In the genomic region with DNA sequence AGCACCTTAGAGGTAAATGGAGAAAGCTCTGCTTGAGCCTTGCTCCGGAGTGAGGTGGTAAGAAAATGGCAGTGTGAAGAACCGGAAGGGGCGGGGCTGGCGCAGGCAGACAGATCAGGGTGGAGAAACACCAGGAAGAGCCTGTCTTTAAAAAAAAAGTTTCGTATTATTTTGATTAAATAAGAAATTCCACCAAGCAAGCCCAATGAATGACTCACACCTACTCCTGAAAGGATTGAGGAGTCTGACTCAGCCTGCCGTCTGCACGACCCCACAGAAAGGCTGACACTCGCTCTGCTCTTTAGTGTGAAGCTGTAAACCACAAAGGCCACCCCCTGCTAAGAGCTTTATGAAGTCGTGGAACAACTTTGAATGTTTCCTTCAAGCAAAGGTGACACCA, we compare ENCODE assay signal across 14 mouse cellular contexts. TPM values are rescaled to one million over a fixed set of nuclear protein-coding genes. Genes with fewer than 3 reads are reported as not detected.
DNase-seq lines count a peak whose midpoint lies in the region; ATAC-seq and TF ChIP-seq lines count a peak whose summit lies in the region.
"Had no signal": no experiment of that assay in that cellular context is flagged by ENCODE, and none has a peak within 500 bp of the region (broad histone marks: within the 10 kb centered on the region; RNA-seq: fewer than 3 reads in every experiment).

No protein-coding gene starts in this region.

- no peaks in the 10 kb centered on the region for H3K9me3 ChIP-seq in embryonic facial prominence, embryonic 14.5 days (ENCODE audit: control insufficient read depth, low read length)
- no peaks in the 10 kb centered on the region for H3K9me3 ChIP-seq in embryonic facial prominence, embryonic 10.5 days
- H3K9me3 ChIP-seq in stomach, embryonic 15.5 days = no peaks in the 10 kb centered on the region
- H3K9me3 ChIP-seq: limb, embryonic 15.5 days had no signal

- no peaks in the 10 kb centered on the region for H3K4me1 ChIP-seq in embryonic facial prominence, embryonic 14.5 days (ENCODE audit: control insufficient read depth, insufficient read depth, low read length)
- peaks cover 15% of the 10 kb centered on the region for H3K4me1 ChIP-seq in embryonic facial prominence, embryonic 10.5 days
- peaks cover 4% of the 10 kb centered on the region for H3K4me1 ChIP-seq in testis, adult 2 months (ENCODE audit: control insufficient read depth, insufficient read depth, low read length)
- no peaks in the 10 kb centered on the region for H3K4me1 ChIP-seq in stomach, embryonic 15.5 days
- H3K4me1 ChIP-seq in lung, adult 2 months (ENCODE audit: control insufficient read depth, insufficient read depth, low read length) = peaks cover 10% of the 10 kb centered on the region
- H3K4me1 ChIP-seq: limb, embryonic 15.5 days had no signal

- H3K36me3 ChIP-seq in embryonic facial prominence, embryonic 14.5 days (ENCODE audit: control insufficient read depth, insufficient read depth, low read length) = no peaks in the 10 kb centered on the region
- H3K36me3 ChIP-seq in embryonic facial prominence, embryonic 10.5 days (replicated peaks) = peaks cover 57% of the 10 kb centered on the region
- H3K36me3 ChIP-seq in testis, adult 2 months (ENCODE audit: control insufficient read depth, insufficient read depth, low read length) = no peaks in the 10 kb centered on the region
- H3K36me3 ChIP-seq in stomach, embryonic 15.5 days = no peaks in the 10 kb centered on the region
- H3K36me3 ChIP-seq: limb, embryonic 15.5 days had no signal

- no peak for TF ChIP-seq POLR2A in testis, adult 2 months (IDR thresholded peaks at IDR 0.05; ENCODE audit: control insufficient read depth, low read depth, low read length)
- no peak for TF ChIP-seq POLR2A in lung, adult 2 months (IDR thresholded peaks at IDR 0.05; ENCODE audit: borderline replicate concordance, extremely low read depth, low read depth, low read length)

- 63% methylated on average over 9 of the region's 9 CpGs for WGBS in embryonic facial prominence, embryonic 14.5 days
- whole genome bisulfite sequencing in embryonic facial prominence, embryonic 10.5 days = 72% methylated on average over 9 of the region's 9 CpGs
- 52% methylated on average over 9 of the region's 9 CpGs for WGBS in stomach, embryonic 15.5 days
- 52% methylated on average over 9 of the region's 9 CpGs for WGBS in lung, adult 2 months

- TF ChIP-seq CTCF in testis, adult 2 months (IDR thresholded peaks at IDR 0.05; ENCODE audit: control insufficient read depth, insufficient read depth, insufficient replicate concordance, low read depth, low read length) = no peak
- no peak for TF ChIP-seq CTCF in lung, adult 2 months (IDR thresholded peaks at IDR 0.05; ENCODE audit: insufficient read depth, low read length)

- H3K4me3 ChIP-seq in embryonic facial prominence, embryonic 14.5 days (ENCODE audit: low read depth, low read length) = no peak overlapping the region
- no peak overlapping the region for H3K4me3 ChIP-seq in embryonic facial prominence, embryonic 10.5 days
- H3K4me3 ChIP-seq in testis, adult 2 months (ENCODE audit: control insufficient read depth, low read depth, low read length) = peak overlapping the region; percentile 67
- no peak overlapping the region for H3K4me3 ChIP-seq in stomach, embryonic 15.5 days (replicated peaks)
- H3K4me3 ChIP-seq in lung, adult 2 months (replicated peaks; ENCODE audit: extremely low read depth, low read depth, low read length) = no peak overlapping the region
- H3K4me3 ChIP-seq: gastrocnemius, adult 2 months; limb, embryonic 15.5 days had no signal

- no peaks in the 10 kb centered on the region for H3K27me3 ChIP-seq in embryonic facial prominence, embryonic 14.5 days (replicated peaks; ENCODE audit: control insufficient read depth, insufficient read depth, low read length)
- H3K27me3 ChIP-seq in embryonic facial prominence, embryonic 10.5 days (replicated peaks; ENCODE audit: low read depth, poor library complexity, severe bottlenecking) = no peaks in the 10 kb centered on the region
- H3K27me3 ChIP-seq in testis, adult 2 months (ENCODE audit: control insufficient read depth, insufficient read depth, low read length) = no peaks in the 10 kb centered on the region
- no peaks in the 10 kb centered on the region for H3K27me3 ChIP-seq in stomach, embryonic 15.5 days (replicated peaks)
- H3K27me3 ChIP-seq: limb, embryonic 15.5 days had no signal

- no peak overlapping the region for H3K4me2 ChIP-seq in embryonic facial prominence, embryonic 14.5 days (ENCODE audit: low read depth, low read length)
- H3K4me2 ChIP-seq in stomach, embryonic 15.5 days = no peak overlapping the region
- H3K4me2 ChIP-seq: limb, embryonic 15.5 days had no signal

- no peak overlapping the region for H3K27ac ChIP-seq in embryonic facial prominence, embryonic 14.5 days (replicated peaks; ENCODE audit: low read depth, low read length)
- H3K27ac ChIP-seq in embryonic facial prominence, embryonic 10.5 days (replicated peaks) = no peak overlapping the region
- peak overlapping the region; percentile 23; the same call in 1 of the 2 replicates for H3K27ac ChIP-seq in testis, adult 2 months (ENCODE audit: control insufficient read depth, insufficient read depth, low read depth, low read length)
- H3K27ac ChIP-seq in stomach, embryonic 15.5 days = peak overlapping the region; percentile 59
- H3K27ac ChIP-seq: gastrocnemius, adult 2 months; limb, embryonic 15.5 days had no signal

- no peak for ATAC-seq in embryonic facial prominence, embryonic 14.5 days (ENCODE audit: low read depth)
- ATAC-seq in stomach, embryonic 15.5 days (ENCODE audit: insufficient read depth, low FRiP score, low read depth) = 0 out of 2 replicates have a peak, but pooled peaks have one; percentile 41
- ATAC-seq: hindbrain, embryonic 16.5 days had no signal

- H3K9ac ChIP-seq in embryonic facial prominence, embryonic 14.5 days (ENCODE audit: low read depth, low read length) = no peak overlapping the region
- H3K9ac ChIP-seq in stomach, embryonic 15.5 days = no peak overlapping the region
- H3K9ac ChIP-seq: limb, embryonic 15.5 days had no signal

- peak; percentile 27 for DNase-seq in embryonic facial prominence, embryonic 14.5 days (ENCODE audit: low spot score)
- no peak for DNase-seq in embryonic facial prominence, embryonic 10.5 days (ENCODE audit: low spot score)
- DNase-seq in testis, postnatal 10 days (ENCODE audit: low spot score) = no peak
- DNase-seq in adipocyte (ENCODE audit: low spot score) = peak; percentile 82
- DNase-seq in cerebellum, adult 18-20 months = no peak
- no peak for DNase-seq in lung, adult 2 months
- DNase-seq: cerebellum, postnatal 25 days; gastrocnemius, adult 2 months; layer of hippocampus, postnatal 36 days; retina, postnatal 1 day had no signal

RNA-seq across cellular contexts. Expression of a gene that starts 43.5 kb away (rescaled TPM):
- polyA plus RNA-seq in embryonic facial prominence, embryonic 14.5 days (2014; fragmentation: Nextera tagmentation; extraction: Ambion mirVana) = 7.7 and 7.8 TPM in 2 replicates
- polyA plus RNA-seq in embryonic facial prominence, embryonic 10.5 days (2016; fragmentation: Nextera tagmentation; extraction: Ambion mirVana) = 16.5 and 17.6 TPM in 2 replicates
- polyA plus RNA-seq in testis, adult 2 months (2012; rRNA removed) = 57.9 and 64.6 TPM in 2 replicates
- 9.1 and 9.2 TPM in 2 replicates for polyA plus RNA-seq in stomach, embryonic 15.5 days (2015; fragmentation: Nextera tagmentation; extraction: Ambion mirVana)
- polyA plus RNA-seq in lung, adult 2 months (2012; rRNA removed) = 7.2 and 8.5 TPM in 2 replicates

Comparison
In these comparisons a context has a peak if more than half of its experiments do, and no peak if none do; other contexts are left out.
1. DNase-seq: peak in embryonic facial prominence, embryonic 14.5 days (single experiment) and adipocyte (single experiment); none in embryonic facial prominence, embryonic 10.5 days (single experiment), testis, postnatal 10 days (single experiment), cerebellum, adult 18-20 months (0 of 2) and lung, adult 2 months (single experiment).
2. H3K27ac ChIP-seq: peak in testis, adult 2 months (single experiment) and stomach, embryonic 15.5 days (single experiment); none in embryonic facial prominence, embryonic 14.5 days (single experiment) and embryonic facial prominence, embryonic 10.5 days (single experiment).